Mouse (Mus musculus) cerebellum, adult 8-10 months (tissue): ENCODE measurements around the gene Hoxb5.

Experiments
- DNase-seq: peaks from one replicate; pipeline ENCODE4 v3.0.0; 2022

The Hoxb5 gene

GRCm38 (mm10) chr11:96303151-96304099, at the start of gene Hoxb5:
Hoxb5 (plus strand) TSS chr11:96303336.
- DNase-seq = no peak

DNA sequence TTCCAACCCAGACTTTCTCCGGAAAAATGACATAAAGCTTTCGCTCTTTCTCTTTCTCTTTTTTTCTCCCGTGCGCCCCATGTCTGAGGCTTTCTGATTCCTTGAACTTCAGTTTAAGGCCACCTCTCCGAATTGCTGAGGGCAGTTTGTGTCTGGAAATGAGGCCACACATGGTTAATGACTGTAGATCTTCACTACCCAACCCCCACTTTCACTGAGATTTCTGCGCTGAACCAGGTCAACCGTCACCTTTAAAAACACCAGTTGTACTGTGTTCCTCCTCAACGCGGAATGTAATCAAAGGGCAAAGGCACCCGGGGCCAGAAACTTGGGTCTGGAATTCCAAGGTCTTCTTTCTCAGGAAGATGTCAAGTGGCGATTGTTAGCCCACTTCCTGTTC, 48.9 kb upstream of the Hoxb5 start:
- DNase-seq = no peak

GRCm38 (mm10) chr11:96255111-96255995, 47.8 kb upstream of the Hoxb5 start:
- no peak for DNase-seq

GRCm38 (mm10) chr11:96255996-96256445, 47.1 kb upstream of the Hoxb5 start:
- DNase-seq = no peak

- DNase-seq = no peak
Measured at GRCm38 (mm10) chr11:96257141-96257540, 46.0 kb upstream of the Hoxb5 start.

GRCm38 (mm10) chr11:96259038-96259437, 44.1 kb upstream of the Hoxb5 start:
- DNase-seq = no peak

GRCm38 (mm10) chr11:96259511-96259910, 43.6 kb upstream of the Hoxb5 start:
- no peak for DNase-seq

- no peak for DNase-seq
Measured at GRCm38 (mm10) chr11:96260310-96260970, 42.7 kb upstream of the Hoxb5 start.

GRCm38 (mm10) chr11:96261323-96261890, 41.7 kb upstream of the Hoxb5 start:
- no peak for DNase-seq

DNA sequence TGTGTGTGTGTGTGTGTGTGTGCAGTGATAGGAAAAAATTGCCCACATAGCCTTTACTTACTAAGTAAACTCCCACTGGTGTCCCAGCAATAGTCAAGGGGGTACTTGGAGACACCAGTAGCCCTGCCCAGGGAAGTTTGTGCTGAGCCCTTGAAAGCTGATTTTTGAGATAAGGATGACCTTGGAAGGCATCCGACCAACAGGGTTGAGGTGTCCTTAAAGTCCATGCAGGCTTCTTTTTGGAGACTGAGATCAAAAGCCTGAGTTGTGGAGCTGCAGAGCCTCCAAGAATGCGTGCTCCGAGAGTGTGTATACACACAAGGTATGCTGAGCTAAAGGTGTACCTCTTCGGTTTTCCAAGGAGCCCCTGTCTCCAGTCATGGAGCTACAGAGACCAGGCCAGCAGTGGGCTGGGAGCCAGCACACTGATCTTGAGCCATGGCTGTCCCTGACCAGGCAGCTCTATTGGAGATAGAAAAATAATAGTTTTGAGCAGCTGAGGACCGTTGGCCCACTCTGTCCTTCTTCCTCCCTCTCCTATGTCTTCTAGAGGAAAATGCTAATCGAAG, 40.8 kb upstream of the Hoxb5 start:
- DNase-seq = no peak

GRCm38 (mm10) chr11:96263636-96264389, 39.3 kb upstream of the Hoxb5 start:
- DNase-seq = no peak

GRCm38 (mm10) chr11:96264390-96265020, 38.6 kb upstream of the Hoxb5 start:
- no peak for DNase-seq

GRCm38 (mm10) chr11:96265954-96266353, 37.2 kb upstream of the Hoxb5 start:
- DNase-seq = no peak

- DNase-seq = no peak
Measured at GRCm38 (mm10) chr11:96267021-96267920, 35.9 kb upstream of the Hoxb5 start.

- no peak for DNase-seq
Measured at GRCm38 (mm10) chr11:96268031-96268745, 34.9 kb upstream of the Hoxb5 start.

- no peak for DNase-seq
Measured at GRCm38 (mm10) chr11:96269869-96270268, 33.3 kb upstream of the Hoxb5 start.

DNA sequence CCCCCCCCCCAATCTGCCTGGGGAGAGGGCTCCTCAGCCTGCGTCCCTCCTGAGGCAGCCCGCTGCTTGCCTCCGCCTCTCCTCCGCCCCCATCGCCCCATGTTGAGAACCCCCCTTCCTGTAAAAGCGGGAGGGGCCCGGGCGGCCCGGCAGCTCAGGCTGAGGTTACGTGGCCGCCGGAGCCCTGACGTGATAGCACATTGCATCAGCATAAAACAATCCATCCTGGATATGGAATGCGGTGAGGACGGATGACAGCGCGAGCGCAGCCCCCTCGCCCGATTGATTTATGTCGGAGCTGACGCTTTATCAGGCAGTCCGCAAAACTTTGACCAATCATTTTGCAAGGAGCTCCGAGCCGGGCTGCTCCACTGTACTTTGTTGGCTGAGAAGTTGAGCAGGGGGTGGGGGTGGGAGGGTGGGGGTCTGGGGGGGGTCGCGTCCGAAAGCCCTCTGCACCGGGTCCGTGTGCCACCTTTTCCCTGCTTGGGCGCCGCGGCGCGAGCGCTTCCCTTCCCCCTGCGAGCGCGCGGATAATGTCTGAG, 32.1 kb upstream of the Hoxb5 start, which contains the start of gene Hoxb9:
Gene Hoxb9, plus strand, starts transcription at position 462 of the 545 bp plus-strand sequence.
- no peak for DNase-seq

DNA sequence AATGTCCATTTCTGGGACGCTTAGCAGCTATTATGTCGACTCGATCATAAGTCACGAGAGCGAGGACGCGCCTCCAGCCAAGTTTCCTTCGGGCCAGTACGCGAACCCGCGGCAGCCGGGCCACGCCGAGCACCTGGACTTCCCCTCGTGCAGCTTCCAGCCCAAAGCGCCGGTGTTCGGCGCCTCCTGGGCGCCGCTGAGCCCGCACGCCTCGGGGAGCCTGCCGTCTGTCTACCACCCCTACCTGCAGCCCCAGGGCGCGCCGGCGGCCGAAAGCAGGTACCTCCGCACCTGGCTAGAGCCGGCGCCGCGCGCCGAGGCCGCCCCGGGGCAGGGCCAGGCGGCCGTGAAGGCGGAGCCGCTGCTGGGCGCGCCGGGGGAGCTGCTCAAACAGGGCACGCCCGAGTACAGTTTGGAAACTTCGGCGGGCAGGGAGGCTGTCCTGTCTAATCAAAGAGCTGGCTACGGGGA, 31.6 kb upstream of the Hoxb5 start:
- no peak for DNase-seq
